Mouse (Mus musculus) olfactory bulb, adult 2 months (tissue): ENCODE measurements around the gene Fam19a2.

Experiments
- CTCF ChIP-seq: fragments of 200-500 bp; IDR thresholded peaks from 2 replicates; pipeline ENCODE4 v1.5.1; 2012; ENCODE audit warnings: low read depth, mild to moderate bottlenecking, low read length, moderate library complexity; ENCODE audit not compliant: insufficient read depth
- POLR2A ChIP-seq: fragments of 200-500 bp; IDR thresholded peaks from 2 replicates; pipeline ENCODE4 v1.6.1; 2012; ENCODE audit warnings: mild to moderate bottlenecking, low read depth, low read length, moderate library complexity; ENCODE audit not compliant: insufficient read depth

- TF ChIP-seq CTCF (no peak), POLR2A (no peak)
These were observed 257.4 kb downstream of the Fam19a2 start for GRCm38 (mm10) chr10:123521203-123521602.
